Mouse (Mus musculus): Measurements from ENCODE around the gene Iqcf1. TPM values are rescaled to one million over a fixed set of nuclear protein-coding genes. Genes with fewer than 3 reads are reported as not detected.

The Iqcf1 gene
- not detected in 4 replicates for total RNA-seq (2023)

DNA sequence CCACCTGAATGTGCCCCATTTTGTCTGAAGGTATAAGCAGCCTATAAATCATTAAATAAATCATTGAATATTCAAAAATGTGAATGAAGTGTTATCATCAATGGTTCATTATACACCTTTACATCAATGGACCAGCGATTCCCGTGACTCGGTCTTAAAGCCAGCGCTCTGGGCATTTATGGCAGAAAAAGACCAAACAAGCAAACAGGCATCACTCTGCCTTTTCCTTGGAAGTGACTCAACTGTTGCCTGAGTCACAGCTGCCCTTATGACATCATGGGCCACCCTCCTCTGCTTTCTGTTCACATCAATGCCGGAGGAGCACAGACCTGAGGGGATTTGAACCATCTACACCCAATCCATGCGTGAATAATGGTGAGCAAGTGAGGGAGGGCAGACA is at the start of gene Iqcf1:
Gene Iqcf1, plus strand, starts transcription at position 301 of the 400 bp plus-strand sequence.

DNA sequence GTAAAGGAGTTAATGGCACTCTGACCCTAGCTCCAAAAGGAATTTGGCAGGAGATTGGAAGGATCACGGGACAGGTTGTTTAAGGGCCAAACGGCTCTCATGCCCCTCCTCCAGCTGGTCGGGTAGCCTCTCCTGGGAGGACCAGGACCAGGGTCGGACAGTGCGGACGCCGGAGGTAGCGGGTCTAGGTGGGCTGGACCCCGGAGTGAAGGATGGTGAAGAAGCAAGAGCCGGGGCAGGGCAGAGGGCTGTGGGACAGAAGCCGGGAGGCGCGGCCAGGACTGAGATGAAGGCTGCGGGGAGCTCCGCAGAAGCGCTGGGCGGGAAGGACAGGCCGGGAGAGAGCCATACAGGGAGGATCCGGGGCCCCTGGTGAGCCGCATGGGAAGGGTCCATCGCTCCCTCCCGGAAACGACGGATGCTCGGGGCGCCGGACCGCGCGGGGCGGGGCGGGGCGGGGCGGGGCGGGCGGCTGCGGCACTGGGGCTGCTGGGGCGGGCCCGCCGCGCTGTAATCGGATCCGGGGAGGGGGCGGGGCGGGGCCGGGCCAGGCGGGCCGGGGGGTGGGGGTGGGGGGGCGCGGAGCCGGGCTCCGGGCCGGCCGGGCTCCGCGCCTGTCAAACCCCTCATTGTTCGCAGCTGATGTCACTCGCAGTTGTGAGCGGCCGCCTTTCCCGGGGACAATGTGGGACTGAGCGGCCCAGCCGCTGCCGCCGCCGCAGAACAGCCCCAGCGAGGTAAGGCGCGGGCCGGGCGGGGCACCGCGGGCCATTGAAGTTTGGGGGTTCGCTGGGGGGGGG is 46.3 kb upstream of the Iqcf1 start, which contains the start of gene Pcbp4:
Gene Pcbp4, plus strand, starts transcription at position 21 of the 800 bp plus-strand sequence.

DNA sequence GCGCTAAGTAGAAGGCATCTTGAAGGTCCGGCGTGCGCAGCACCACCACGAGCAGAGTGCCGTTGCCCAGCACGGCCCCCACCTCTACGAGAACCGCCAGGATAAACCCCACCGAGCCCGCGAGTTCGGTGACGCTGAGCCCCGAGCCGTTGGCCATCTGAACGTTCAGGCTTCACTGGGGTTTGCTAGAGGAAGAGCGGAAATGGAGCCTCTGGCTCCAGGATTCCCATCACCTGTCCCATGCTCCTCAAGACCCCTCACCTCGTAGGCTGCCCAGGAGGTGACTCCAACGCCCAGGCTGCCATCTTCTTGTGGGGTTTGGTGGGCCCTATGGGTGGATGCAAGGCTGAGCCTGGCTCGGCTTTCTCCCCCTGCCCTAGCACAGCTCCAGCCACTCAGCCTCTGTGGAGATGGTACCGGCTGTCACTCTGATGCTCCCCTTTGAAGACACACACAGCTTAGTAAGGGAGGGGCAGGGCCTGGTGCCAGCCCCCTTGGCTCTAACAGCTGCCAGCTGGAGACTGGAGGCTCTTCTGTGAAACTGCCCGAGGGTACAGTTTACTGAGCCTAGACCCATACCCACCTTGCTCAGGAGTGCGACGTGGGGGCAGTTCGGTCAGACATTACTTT is 34.1 kb upstream of the Iqcf1 start, which contains the start of gene Gpr62:
Gene Gpr62, minus strand, starts transcription at position 368 of the 630 bp plus-strand sequence.

DNA sequence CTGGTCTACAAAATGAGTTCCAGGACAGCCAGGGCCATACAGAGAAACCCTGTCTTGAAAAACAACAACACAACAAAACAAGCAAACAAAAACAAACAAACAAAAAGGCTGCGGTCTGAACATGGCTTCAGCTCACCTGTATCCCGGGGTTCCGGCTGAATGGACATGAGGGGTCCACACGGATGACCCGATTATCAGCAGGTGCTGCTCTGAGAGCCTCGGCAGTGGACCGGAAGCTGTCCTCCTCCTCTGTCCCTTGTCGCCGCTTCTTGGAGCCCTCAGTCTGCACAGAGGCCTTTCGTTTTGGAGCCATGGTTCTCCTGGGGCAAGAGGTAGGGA is 24.1 kb upstream of the Iqcf1 start, which contains the start of gene Rrp9:
Gene Rrp9, plus strand, starts transcription at position 301 of the 339 bp plus-strand sequence.

DNA sequence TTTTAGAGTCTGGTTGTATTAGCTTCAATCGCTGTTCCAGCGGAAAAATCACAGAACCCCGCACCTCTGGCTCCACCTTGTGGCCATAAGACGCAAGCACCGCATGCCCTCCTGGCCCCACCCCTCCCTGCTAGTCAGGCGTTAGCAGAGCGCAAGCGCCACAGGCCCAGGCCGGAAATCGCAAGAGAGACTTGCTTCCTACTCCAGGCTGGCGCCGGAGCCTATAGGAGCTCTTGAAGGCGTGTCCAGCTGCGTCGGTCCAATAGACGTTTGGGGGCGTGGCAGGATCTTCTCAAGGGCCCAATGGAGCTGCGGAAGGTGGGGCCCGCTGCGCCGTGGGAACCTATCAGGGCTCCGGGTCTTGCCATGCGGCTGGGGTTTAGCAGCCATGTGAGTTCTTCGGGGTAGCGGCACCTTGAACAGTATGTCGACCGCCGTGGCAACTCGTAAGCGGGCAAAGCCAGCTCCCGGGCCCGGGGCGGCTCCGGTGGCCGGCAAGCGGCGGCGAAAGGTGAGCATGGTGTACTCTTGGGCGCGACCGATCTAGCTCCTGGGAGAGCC is 22.8 kb upstream of the Iqcf1 start, which contains the start of gene Parp3:
Gene Parp3, minus strand, starts transcription at position 26 of the 561 bp plus-strand sequence.

DNA sequence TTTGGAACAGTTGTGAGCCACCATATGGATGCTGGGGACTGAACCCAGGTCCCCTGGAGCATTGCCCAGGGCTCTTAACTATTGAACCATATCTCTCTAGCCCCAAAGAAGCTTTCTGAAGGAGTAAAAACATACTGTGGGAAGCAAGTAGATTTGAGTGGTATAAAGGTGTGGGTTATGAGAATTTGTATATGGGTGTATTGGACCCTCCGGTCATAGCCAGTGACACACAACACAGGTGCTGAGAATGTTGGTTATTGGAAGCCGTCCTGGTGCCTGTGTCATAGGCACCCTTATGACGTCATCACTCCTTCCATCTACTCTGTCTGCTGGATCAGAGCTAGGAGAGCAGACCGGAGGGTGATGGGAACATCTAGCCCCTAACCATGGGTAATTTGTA is 14.5 kb downstream of the Iqcf1 start, which contains the start of gene Iqcf5:
Gene Iqcf5, plus strand, starts transcription at position 301 of the 400 bp plus-strand sequence.

Other genes with a start within 250 kb of the Iqcf1 start
- 3.2 to 5.0 TPM (median 3.7 TPM) in 4 replicates for gene Poc1a, start 218.9 kb upstream of the Iqcf1 start, total RNA-seq (2023)
- gene Dusp7, start 131.3 kb upstream of the Iqcf1 start, total RNA-seq (2023): 27.9 to 31.0 TPM (median 29.5 TPM) in 4 replicates
- gene Rpl29, start 70.5 kb upstream of the Iqcf1 start, total RNA-seq (2023): 677 to 786 TPM (median 732 TPM) in 4 replicates
- gene Acy1, start 61.6 kb upstream of the Iqcf1 start, total RNA-seq (2023): 16.8 to 19.5 TPM (median 17.8 TPM) in 4 replicates
- gene Abhd14b, start 52.5 kb upstream of the Iqcf1 start, total RNA-seq (2023): 4.4 to 6.3 TPM (median 5.1 TPM) in 4 replicates
- 7.2 to 9.9 TPM (median 8.4 TPM) in 4 replicates for gene Abhd14a, start 52.3 kb upstream of the Iqcf1 start, total RNA-seq (2023)
- 4.8 to 8.3 TPM (median 5.7 TPM) in 4 replicates for gene Pcbp4, start 46.7 kb upstream of the Iqcf1 start, total RNA-seq (2023)
- 0.30 to 0.66 TPM (median 0.47 TPM) in 3 of 4 replicates, not detected in the other for gene Gpr62, start 34.0 kb upstream of the Iqcf1 start, total RNA-seq (2023)
- gene Rrp9, start 24.0 kb upstream of the Iqcf1 start, total RNA-seq (2023): 51.1 to 62.7 TPM (median 59.3 TPM) in 4 replicates
- gene Parp3, start 23.0 kb upstream of the Iqcf1 start, total RNA-seq (2023): 43.4 to 56.2 TPM (median 50.5 TPM) in 4 replicates
- gene Iqcf5, start 14.6 kb downstream of the Iqcf1 start, total RNA-seq (2023): not detected in 4 replicates
- not detected in 4 replicates for gene Iqcf3, start 61.7 kb downstream of the Iqcf1 start, total RNA-seq (2023)
- not detected in 4 replicates for gene Iqcf4, start 71.0 kb downstream of the Iqcf1 start, total RNA-seq (2023)
- not detected in 4 replicates for gene Iqcf6, start 126.6 kb downstream of the Iqcf1 start, total RNA-seq (2023)
- gene Grm2, start 156.1 kb downstream of the Iqcf1 start, total RNA-seq (2023): not detected in 4 replicates
- gene Tex264, start 186.0 kb downstream of the Iqcf1 start, total RNA-seq (2023): 35.4 to 37.0 TPM (median 36.3 TPM) in 4 replicates

Data from B cell, adult 62 days (primary cell).